Mouse (Mus musculus) neural tube, embryonic 10.5 days (tissue): ENCODE measurements around the gene Camkk2.

Experiments used
- DNase-seq: peaks from one replicate; pipeline ENCODE4 v3.0.0-alpha.2; 2017; ENCODE audit warnings: low spot score; ENCODE audit errors: extremely low spot score

Camkk2 gene

GRCm38 (mm10) chr5:122779277-122779834, at the start of gene Camkk2:
TSS of gene Camkk2 (minus strand) at chr5:122779409.
- peak; percentile 83 for DNase-seq

GRCm38 (mm10) chr5:122825099-122825498, 45.9 kb upstream of the Camkk2 start:
- DNase-seq = no peak

- DNase-seq = no peak
Observed at GRCm38 (mm10) chr5:122824450-122824849, 45.2 kb upstream of the Camkk2 start.

- no peak for DNase-seq
Observed at GRCm38 (mm10) chr5:122823976-122824375, 44.8 kb upstream of the Camkk2 start.

GRCm38 (mm10) chr5:122822441-122822840, 43.2 kb upstream of the Camkk2 start:
- DNase-seq = no peak

- no peak for DNase-seq
Observed at GRCm38 (mm10) chr5:122821524-122821885, 42.3 kb upstream of the Camkk2 start.

- peak; percentile 93 for DNase-seq
Observed at GRCm38 (mm10) chr5:122820777-122821523, 41.7 kb upstream of the Camkk2 start, which contains the start of gene Anapc5. TSS of gene Anapc5 (minus strand) at chr5:122821339.

GRCm38 (mm10) chr5:122812699-122813098, 33.5 kb upstream of the Camkk2 start:
- no peak for DNase-seq

GRCm38 (mm10) chr5:122811364-122812079, 32.3 kb upstream of the Camkk2 start:
- DNase-seq = peak; percentile 54

- no peak for DNase-seq
Observed at GRCm38 (mm10) chr5:122805503-122805902, 26.3 kb upstream of the Camkk2 start.

GRCm38 (mm10) chr5:122802706-122803105, 23.5 kb upstream of the Camkk2 start:
- no peak for DNase-seq

GRCm38 (mm10) chr5:122801684-122802083, 22.5 kb upstream of the Camkk2 start:
- DNase-seq = no peak

- no peak for DNase-seq
Observed at GRCm38 (mm10) chr5:122800345-122801010, 21.3 kb upstream of the Camkk2 start.

GRCm38 (mm10) chr5:122799379-122800344, 20.5 kb upstream of the Camkk2 start:
- DNase-seq = no peak

- no peak for DNase-seq
Observed at GRCm38 (mm10) chr5:122798557-122799378, 19.6 kb upstream of the Camkk2 start.

- DNase-seq = no peak
Observed at GRCm38 (mm10) chr5:122797866-122798265, 18.7 kb upstream of the Camkk2 start.

- no peak for DNase-seq
Observed at GRCm38 (mm10) chr5:122788696-122789095, 9.5 kb upstream of the Camkk2 start.

- no peak for DNase-seq
Observed at GRCm38 (mm10) chr5:122786035-122786819, 7.0 kb upstream of the Camkk2 start.
